Mouse (Mus musculus) adrenal gland, postnatal 0 days (tissue): Measurements from ENCODE around the gene 6030458C11Rik. TPM values are rescaled to one million over a fixed set of nuclear protein-coding genes. Genes with fewer than 3 reads are reported as not detected.

Experiments
- microRNA-seq: library from miRNA; unstranded; fragments of <30 nt; microRNA quantifications from one replicate; pipeline ENCODE4, GENCODE M21; 2016; ENCODE audit warnings: borderline replicate concordance; ENCODE audit not compliant: insufficient number of aligned reads
- polyA plus RNA-seq: library from polyadenylated mRNA; unstranded; fragments of >200 nt; fragmentation: Nextera tagmentation; extraction: Ambion mirVana; gene quantifications from 2 replicates; pipeline ENCODE4 v1.2.1, GENCODE M21; 2015

The 6030458C11Rik gene
- 12.3 and 19.4 TPM in 2 replicates for polyA plus RNA-seq

DNA sequence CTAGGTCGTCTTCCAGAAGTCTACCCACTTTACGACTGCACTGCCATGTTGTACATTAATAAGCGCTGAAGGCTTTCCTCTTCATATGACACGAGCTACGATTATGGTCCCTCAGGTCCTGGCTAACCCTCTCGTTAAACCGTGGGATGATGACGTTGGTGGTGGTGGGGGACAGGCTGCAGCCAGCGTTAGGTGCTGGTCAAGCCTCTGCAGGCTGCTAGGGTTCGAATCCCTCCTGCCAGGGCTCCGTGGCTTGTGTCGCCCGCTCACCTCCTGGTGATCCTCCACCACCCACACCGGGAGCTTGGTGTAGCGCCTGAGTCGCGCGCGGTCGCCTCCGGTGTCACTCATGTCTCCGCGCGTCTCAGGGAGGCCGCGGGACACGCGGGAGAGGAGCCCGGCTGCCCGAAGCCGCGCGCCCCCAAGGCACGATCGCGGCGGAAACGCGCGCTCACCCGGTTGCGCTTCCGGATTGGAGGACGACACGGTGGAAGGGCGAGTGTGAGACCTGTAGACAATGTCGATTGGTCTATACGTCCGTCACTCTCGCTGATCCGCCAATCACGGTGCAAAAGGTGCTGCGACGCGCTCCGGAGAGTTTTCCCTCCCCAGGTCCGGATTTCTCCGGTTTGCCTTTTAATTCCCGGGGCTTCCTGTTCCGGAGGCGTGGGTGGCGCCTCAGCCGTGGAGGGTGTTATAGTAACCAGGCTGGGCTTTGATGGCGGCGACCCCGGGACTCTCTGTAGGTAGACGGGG lies at the start of gene 6030458C11Rik, which contains the start of gene Drosha:
6030458C11Rik (minus strand) TSS at position 453 of the 756 bp plus-strand sequence.
Drosha (plus strand) TSS at position 619 of the 756 bp plus-strand sequence.

Small RNA genes within 50 kb of the gene (microRNA-seq; reads per million reads assigned to microRNA genes)
- not detected for gene Gm47288

Other genes with a start within 250 kb of the 6030458C11Rik start
- gene Pdzd2, start 84.7 kb downstream of the 6030458C11Rik start, polyA plus RNA-seq, result 10.0 and 10.6 TPM in 2 replicates
- gene Drosha, start 166 bp upstream of the 6030458C11Rik start, polyA plus RNA-seq, result 15.9 and 16.6 TPM in 2 replicates